Mouse (Mus musculus): ENCODE results near the gene Plek2. TPM values are rescaled to one million over a fixed set of nuclear protein-coding genes. Genes with fewer than 3 reads are reported as not detected.
"Not testable (repeated sequence)": the region's sequence is repeated elsewhere in the genome, so short reads cannot be mapped to it uniquely, and the experiment has no call there.

Gene Plek2
- not detected in 2 replicates for total RNA-seq (2017)

DNA sequence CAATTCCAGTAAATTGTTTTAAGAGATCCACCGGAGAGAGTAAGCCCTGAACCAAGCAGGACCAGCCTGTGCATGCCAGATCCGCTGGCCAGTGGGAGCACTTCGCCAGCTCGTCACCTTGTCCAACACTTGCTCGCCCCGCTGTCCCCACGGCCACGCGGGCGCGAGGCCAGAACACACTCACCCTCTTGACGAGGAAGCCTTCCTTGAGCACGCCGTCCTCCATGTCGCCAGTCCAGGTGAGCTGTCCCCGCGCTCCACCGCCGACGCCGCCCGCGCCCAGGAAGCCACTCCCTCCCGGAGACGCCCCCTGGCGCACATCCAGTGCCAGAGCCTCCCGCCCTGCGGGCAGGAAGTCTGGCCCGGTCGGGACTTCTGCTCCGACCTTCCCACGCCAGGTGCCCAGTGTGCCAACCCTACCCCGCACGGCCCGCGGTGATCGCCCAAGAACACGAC lies at the start of gene Plek2:
Plek2 (minus strand) TSS at position 258 of the 456 bp plus-strand sequence.
- ATAC-seq (ENCODE audit: extremely low read depth, insufficient number of reproducible peaks, low FRiP score, poor library complexity, severe bottlenecking), result 0 out of 2 replicates have a peak, but pooled peaks have one; percentile 7

DNA sequence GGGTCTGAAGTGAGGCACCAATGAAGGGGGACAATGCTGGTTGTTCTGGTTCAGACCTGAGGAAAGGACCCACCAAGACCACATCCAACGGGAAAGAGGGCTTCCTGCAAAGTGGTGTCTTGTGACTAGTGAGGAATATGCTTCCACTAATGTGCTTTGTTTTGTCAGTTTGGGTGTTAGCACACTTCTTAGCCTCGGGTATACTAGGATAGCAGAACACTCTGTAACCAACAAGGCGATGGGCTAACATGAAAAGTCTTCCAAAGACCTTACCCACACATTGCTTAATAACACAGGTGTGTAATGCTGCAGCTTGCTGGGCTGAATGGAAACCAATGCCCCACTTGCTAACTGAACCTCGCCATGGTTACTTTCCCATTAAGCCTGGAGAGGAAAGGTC lies 49.6 kb upstream of the Plek2 start:
- no peak for ATAC-seq (ENCODE audit: extremely low read depth, insufficient number of reproducible peaks, low FRiP score, poor library complexity, severe bottlenecking)

DNA sequence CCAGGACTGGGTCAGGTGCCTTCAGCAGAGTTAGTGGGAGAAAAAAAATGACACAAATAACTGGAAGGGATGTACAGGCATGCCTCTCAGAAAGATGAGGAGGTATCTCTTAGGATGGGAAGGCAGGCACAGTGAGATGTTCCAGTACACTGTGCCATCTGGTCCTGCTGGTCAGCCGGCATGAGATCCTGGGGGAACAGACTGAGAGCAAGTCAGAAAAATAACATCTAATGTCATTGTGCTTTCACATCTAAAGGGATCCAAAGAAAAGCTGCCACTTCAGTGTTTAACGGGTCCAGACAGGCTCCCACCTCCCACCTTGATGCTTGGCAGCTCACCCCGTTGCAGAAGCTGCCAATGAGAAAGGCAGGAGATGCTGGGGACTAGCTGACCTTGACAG lies 45.7 kb upstream of the Plek2 start:
- no peak for ATAC-seq (ENCODE audit: extremely low read depth, insufficient number of reproducible peaks, low FRiP score, poor library complexity, severe bottlenecking)

DNA sequence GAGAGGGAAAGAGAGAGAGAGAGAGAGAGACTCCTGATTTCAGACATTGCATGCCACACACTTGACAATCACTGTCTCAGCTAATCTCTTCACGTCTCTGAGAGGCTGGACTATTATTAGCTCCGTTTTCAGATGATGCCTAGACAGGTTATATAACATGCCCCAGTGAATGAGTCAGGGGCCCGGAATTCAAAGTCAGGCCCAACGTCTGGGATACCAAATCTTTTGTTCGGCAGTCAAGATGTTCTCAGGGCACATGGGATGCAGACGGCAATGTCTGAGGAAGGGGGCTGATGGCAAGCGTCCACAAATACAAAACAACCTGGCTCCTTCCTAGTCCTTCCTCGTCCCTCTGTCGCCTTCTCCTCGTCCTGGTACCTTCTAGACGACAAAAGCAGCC lies 45.3 kb upstream of the Plek2 start:
- no peak for ATAC-seq (ENCODE audit: extremely low read depth, insufficient number of reproducible peaks, low FRiP score, poor library complexity, severe bottlenecking)

DNA sequence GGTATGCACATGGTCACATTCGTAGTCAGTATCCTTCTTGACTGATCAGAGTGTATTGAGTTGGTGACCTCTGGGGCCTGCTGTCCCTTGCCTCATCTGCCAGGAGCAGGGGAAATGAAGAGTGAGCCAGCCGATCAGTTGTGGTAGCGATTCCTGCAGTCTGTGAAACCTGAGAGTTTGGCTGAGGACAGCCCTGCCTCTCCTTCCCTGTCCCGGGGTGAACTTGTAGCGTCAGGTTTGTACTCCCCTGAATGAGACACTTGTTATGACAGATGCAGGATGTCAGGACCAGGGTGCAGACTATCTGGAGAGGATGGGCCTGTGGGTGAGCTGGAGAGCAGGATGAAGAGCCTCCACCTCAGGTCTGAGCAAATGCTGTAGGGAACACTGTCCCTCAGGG lies 40.9 kb upstream of the Plek2 start:
- ATAC-seq (ENCODE audit: extremely low read depth, insufficient number of reproducible peaks, low FRiP score, poor library complexity, severe bottlenecking), result no peak

DNA sequence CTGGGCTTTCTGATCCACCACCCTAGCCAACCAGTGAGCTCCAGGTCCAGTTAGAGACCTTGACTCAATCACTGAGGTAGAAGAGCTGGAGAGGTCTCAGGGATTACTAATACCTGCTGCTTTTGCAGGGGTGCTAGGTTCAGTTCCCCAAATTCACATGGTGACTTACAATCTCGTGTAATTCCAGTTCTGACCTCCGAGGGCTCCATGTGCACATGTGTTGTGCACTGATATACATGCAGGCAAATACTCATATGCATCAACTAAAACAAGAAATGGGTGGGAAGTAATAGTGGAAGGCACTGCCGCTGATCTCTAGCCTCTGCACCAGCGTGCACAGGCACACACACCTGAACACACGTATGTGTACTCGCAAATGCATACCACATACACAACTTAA lies 40.4 kb upstream of the Plek2 start:
- peak; percentile 65; the same call in 1 of the 2 replicates for ATAC-seq (ENCODE audit: extremely low read depth, insufficient number of reproducible peaks, low FRiP score, poor library complexity, severe bottlenecking)

DNA sequence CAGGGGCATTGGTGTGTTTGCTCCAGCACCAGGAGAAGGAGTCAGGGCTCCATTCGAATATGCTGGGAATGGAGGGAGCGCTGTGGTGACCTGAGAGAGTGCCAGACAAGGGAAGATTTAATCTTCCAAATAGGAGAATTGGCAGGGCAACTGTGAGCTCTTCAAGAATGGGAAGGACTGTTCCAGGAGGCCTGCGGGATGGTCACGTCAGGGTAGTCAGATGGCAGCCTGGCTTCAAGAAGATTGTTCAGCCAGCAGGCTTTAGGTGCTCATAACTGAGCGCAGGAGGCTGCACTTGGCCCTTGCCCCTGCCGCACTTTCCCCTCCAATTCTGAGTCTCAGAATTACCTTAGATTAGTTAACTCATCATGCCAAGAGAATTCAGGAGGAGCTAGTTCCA lies 36.2 kb upstream of the Plek2 start:
- no peak for ATAC-seq (ENCODE audit: extremely low read depth, insufficient number of reproducible peaks, low FRiP score, poor library complexity, severe bottlenecking)

DNA sequence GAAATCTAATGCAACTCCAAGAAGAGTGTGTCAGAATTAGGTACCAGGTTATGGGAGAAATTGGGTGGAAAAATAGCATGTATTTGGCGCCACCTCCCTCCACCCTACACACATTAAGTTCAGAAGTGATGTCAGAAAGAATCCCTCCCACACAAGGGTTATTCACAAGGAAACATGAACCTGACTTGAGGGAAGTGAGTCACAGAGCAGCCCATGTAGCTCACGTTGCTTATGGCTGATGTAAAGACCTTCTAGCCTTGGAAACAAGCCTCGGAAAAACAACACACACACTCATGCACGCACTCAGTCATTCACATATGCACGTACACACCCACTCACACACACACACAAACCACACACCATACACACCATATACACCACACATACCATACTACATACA lies 33.3 kb upstream of the Plek2 start:
- no peak for ATAC-seq (ENCODE audit: extremely low read depth, insufficient number of reproducible peaks, low FRiP score, poor library complexity, severe bottlenecking)

DNA sequence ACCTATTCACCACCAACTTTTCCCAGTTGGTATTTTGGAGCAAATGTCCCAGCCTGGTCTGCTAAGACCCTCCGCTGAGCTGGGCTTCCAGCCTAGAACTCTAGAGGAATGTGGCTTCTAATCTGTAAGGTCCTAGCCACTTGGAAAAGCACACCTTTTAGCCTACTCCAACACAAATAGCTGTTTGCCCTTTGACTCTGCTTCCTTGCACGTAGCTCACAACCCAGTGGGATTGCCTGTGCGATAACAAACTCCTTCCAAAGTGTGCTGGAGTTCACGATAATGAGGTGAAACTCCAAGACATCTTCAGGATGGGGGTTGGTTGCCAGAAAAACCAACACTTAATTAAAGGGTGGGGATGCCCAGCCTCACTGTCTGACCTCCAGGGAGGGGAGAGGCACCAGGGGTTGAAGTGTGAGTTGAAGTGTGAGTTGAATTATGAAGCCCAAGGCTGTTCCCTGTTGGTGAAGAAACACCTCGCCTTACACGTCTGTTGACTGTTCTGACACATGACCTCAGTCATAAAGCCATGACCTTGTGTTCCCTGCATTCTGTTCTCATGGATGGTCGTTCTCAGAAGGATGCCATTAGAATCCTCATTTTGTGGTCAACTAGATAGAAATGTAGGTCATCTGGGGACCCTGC lies 32.8 kb upstream of the Plek2 start:
- no peak for ATAC-seq (ENCODE audit: extremely low read depth, insufficient number of reproducible peaks, low FRiP score, poor library complexity, severe bottlenecking)

DNA sequence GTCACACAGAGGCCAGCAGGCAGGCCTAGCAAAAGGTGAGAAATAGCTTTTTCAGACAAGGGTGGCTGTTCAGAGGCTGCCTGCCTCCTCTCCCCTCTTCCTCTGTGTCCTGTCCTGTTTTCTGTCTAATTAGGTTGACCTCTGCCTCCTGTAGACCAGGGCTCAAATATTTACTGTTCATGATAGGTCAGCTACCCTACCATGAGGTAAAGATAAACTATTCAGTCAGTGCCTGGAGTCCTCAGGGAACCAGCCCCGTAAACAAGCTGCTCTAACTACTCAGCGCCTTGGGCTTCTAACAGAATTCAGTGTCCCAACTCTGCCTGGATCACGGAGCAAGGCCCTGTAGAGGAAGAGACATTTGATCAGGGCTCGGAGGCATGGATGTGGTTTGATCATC lies 29.7 kb upstream of the Plek2 start:
- ATAC-seq (ENCODE audit: extremely low read depth, insufficient number of reproducible peaks, low FRiP score, poor library complexity, severe bottlenecking), result no peak

DNA sequence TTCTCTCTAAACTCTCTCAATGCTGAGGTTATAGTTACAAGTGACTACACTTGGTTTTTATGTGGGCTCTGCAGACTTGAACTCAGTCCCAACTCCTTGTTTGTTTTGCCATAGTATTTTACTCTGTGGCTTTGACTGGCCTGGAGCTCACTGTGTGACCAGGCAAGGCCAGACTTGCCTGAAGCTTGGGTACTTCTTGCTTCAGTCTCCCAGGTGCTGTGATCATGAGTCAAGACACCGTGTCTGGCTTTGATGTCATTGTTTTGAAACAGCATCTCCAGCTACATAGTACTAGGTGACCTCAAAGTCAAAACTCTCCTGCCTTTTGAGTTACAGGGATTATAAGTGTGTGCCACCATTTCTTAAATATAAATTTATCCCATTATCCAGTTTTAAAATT lies 23.1 kb upstream of the Plek2 start:
- no peak for ATAC-seq (ENCODE audit: extremely low read depth, insufficient number of reproducible peaks, low FRiP score, poor library complexity, severe bottlenecking)

DNA sequence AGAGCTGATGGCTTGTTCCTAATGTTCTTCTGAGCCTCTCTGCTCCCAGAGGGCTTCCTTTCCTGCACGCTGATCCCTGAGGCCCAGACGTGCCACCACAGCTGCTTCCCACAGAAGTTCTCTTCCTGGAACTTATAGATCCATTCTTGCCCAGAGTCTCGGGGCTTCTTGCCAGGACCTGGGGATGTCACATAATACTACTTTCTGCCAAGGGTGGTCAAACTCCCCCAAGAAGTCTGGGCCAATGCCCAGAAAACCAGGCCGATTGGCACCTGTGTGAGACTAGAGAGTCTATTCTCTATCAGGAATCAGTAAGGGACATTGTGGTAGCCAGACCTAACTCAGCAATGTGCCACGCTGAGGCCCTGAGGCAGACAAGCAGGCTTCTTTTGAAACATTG lies 20.5 kb upstream of the Plek2 start:
- ATAC-seq (ENCODE audit: extremely low read depth, insufficient number of reproducible peaks, low FRiP score, poor library complexity, severe bottlenecking), result no peak

DNA sequence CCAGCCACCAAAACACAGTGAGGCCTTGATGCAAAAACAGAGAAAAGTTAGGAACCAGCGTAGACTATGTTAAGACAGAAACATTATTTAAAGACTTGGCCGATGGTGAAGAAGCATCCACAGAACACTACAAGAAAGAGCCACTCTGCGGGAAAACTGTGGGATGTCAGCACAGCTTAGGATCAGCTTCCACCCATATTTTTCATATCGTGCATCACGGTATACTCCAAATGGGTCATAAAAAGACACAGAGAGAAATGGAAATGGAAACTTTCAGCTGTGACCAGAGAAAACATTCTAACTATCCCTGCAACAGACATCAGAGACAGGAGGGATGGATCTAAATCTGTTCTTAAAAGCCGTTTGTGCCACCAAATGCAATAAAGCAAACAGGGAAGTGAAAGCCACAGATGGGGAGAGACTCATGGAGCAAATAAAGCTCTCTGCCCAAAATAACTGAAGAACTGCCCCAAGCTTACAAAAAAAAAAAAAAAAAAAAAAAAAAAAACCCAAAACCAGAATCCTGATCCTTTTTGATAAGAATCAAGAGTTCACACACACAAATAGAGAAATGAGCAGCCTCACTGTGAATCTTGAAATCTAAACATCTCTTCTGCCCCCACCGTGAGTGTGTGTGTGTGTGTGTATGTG lies 16.9 kb upstream of the Plek2 start:
- no peak for ATAC-seq (ENCODE audit: extremely low read depth, insufficient number of reproducible peaks, low FRiP score, poor library complexity, severe bottlenecking)

DNA sequence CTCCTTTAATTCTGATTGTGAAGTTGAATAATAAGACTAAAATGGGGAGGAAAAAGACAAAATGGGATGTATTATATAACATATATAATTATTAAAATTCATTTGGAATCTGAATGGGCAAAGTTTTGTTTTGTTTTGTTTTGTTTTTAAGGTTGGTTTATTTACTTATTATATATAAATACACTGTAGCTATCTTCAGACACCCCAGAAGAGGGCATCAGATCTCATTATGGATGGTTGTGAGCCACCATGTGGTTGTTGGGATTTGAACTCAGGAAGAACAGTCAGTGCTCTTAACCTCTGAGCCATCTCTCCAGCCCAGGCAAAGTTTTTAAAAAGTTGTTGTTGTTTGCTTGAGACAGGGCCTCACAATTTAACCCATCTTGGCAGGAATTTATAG lies 16.2 kb upstream of the Plek2 start:
- ATAC-seq (ENCODE audit: extremely low read depth, insufficient number of reproducible peaks, low FRiP score, poor library complexity, severe bottlenecking), result not testable (repeated sequence)

DNA sequence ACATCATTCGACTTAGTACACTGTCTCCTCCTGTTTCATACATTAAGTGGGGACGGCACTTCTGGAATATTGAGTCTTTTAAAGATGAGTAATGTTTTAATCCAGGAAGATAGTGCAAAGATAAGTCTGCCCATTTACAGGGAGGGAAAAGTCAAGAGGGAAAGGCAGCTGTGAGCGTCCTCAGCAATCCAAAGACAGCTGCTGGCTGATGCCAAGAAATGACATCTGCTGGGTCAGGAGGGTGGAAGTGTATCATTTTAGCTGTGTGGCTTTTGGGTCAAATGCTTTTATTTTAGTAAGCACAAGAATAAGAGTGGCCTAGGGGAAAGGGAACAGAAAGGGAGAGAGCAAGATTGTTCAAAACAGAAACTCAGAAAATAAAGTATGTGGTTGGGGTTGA lies 15.3 kb upstream of the Plek2 start:
- ATAC-seq (ENCODE audit: extremely low read depth, insufficient number of reproducible peaks, low FRiP score, poor library complexity, severe bottlenecking), result no peak

DNA sequence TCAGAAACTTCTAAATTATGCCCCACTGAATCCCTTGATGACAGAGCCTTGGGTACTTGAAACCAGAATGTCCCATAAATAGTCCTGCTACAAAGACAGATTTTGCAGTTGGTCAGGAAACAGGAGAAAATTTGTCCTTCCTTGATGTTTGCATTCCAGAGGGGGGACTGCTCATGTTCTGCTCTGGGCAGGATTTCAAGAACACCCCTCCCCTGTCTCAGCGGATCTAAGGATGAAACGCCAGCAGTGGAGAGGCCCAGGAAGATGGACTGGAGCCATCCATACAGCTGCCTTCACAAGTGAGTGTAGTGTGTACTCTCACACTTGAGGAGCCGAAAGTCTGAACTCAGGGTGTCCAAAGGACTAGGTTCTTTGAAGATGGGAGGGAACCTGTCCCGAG lies 14.7 kb upstream of the Plek2 start:
- ATAC-seq (ENCODE audit: extremely low read depth, insufficient number of reproducible peaks, low FRiP score, poor library complexity, severe bottlenecking), result no peak

DNA sequence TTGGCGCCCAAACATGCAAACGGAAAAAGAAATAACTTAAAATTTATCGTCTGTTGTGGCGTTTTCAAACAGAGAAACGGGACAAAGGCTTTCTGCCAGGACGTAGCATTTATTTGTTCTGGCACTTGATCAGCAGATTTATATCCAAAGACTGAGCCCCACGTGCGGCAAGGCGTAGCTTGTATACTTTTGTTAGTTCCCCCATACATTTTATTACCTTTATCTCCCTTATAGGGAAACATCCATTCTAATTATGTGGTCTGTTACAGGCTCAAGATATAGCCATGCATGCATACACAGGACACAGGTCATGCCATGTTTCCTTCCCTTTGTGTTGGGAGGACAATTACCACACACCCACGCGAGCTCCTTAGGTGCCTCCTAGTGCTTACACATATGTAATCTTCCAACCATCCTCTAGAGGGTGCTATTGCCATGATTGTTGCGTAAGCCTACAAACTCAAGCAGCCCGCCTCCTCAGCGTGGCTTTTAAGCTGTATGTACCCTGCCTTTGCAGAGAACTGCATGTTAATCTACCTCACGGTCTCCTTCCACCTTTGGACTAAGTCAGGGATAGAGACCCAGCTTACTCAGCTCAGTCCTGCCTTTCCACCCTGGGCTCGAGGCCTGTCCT lies 12.4 kb upstream of the Plek2 start:
- peak; percentile 88 for ATAC-seq (ENCODE audit: extremely low read depth, insufficient number of reproducible peaks, low FRiP score, poor library complexity, severe bottlenecking)

DNA sequence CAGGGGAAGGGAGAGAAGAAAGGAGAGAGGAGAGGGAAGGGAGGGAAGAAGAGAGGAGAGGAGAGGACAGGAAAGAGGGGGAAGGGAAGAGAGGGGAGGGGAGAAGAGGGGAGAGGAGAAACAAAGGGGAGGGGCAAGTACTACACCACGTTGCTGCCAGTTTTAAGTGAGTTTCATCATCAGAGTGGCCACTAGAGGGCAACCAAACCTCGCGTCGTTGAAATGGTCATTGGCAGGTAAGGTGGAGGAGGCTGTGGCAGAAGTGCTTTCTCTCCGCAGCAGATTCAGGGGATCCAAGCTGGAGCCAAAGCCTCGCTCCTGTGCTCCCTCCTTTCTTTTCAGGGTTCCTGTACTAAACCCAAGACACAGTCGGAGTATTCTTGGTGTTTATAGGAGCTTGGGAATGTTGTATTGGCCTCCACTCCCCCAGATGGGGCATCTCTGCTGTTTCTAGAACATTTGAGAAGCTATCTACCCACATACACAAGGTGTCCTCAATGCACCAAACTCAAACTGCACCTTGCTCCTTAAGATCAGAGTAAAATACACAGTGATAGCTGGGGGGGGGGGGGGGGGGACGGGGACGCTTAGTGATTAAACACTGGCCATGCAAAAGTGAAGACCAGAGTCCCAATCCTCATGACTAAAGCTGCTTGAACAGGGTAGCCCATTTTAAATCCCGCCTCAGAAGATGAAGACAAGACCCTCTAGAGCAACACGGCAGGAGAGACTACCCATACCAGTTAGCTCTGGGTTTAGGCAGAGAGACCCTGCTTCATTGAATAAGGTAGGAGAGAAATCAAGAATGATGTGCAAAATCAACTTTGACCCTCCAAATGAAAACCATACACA lies 11.7 kb upstream of the Plek2 start:
- ATAC-seq (ENCODE audit: extremely low read depth, insufficient number of reproducible peaks, low FRiP score, poor library complexity, severe bottlenecking), result peak; percentile 90

DNA sequence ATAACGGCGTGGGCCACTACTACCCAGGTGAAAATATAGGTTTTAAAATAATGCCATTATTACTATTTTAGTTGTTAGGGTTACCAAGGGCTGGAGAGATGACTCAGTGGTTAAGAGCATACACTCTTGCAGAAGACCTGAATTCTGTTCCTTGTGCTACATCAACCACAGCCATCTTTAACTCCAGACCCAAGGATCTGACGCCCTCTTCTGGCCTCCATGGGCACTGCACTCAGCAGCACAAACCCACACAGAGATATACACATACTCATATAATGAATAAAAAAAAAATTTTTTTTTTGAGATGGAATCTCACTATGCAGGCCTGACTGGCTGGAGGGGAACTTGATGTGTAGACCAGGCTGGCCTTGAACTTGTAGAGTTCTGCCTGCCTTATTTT lies 9.5 kb upstream of the Plek2 start:
- ATAC-seq (ENCODE audit: extremely low read depth, insufficient number of reproducible peaks, low FRiP score, poor library complexity, severe bottlenecking), result no peak

DNA sequence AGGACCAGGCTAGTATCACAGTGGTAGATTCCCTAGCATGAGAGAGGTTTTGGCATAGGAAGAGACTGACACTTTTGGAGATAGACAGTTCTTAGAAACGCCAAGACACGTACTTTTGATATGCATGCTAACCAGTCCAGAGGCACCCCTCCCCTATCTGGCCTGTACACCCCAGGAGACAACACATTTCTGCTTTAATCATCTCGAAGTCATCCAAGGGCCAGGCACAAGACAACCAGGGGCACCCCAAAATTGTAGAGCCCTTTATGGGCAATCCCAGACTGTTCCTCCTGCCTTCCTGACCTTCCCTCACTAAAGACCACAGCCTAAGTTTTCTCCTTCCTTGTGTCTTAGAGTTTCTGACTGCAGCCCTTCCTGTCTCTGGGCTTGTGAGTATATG lies 8.8 kb upstream of the Plek2 start:
- no peak for ATAC-seq (ENCODE audit: extremely low read depth, insufficient number of reproducible peaks, low FRiP score, poor library complexity, severe bottlenecking)
